ENCODE assay signal across 8 mouse cellular contexts in genomic region chr10:5194671-5195234, GRCm38 (mm10).
A peak's percentile ranks its signal among the peaks of the same experiment; 100 is the strongest.
DNase-seq lines count a peak whose midpoint lies in the region; ATAC-seq and TF ChIP-seq lines count a peak whose summit lies in the region.

No protein-coding gene starts in this region.

- H3K4me2 ChIP-seq in forebrain, embryonic 16.5 days (ENCODE audit: low read length): peak overlapping the region; percentile 79
- H3K4me2 ChIP-seq in lung, embryonic 15.5 days: peak overlapping the region; percentile 70

- H3K9ac ChIP-seq in ES-E14 (ENCODE audit: insufficient read depth, low read depth, low read length, poor library complexity, severe bottlenecking): peak overlapping the region; percentile 18
- H3K9ac ChIP-seq in forebrain, embryonic 16.5 days (replicated peaks; ENCODE audit: low read depth, low read length): peak overlapping the region; percentile 49
- peak overlapping the region; percentile 31; the same call in 1 of the 2 replicates for H3K9ac ChIP-seq in lung, embryonic 15.5 days

- TF ChIP-seq CTCF in olfactory bulb, adult 2 months (IDR thresholded peaks at IDR 0.05; ENCODE audit: insufficient read depth, low read depth, low read length): no peak

- H3K9me3 ChIP-seq in ES-E14 (ENCODE audit: control insufficient read depth, insufficient read depth, low read depth, low read length): no peaks in the 10 kb centered on the region
- H3K9me3 ChIP-seq in forebrain, embryonic 16.5 days (ENCODE audit: control insufficient read depth, low read length): no peaks in the 10 kb centered on the region
- H3K9me3 ChIP-seq in lung, embryonic 15.5 days: no peaks in the 10 kb centered on the region

- H3K36me3 ChIP-seq in ES-E14 (ENCODE audit: control insufficient read depth, insufficient read depth, low read length, poor library complexity, severe bottlenecking): no peaks in the 10 kb centered on the region
- H3K36me3 ChIP-seq in forebrain, embryonic 16.5 days (ENCODE audit: control insufficient read depth, insufficient read depth): no peaks in the 10 kb centered on the region
- H3K36me3 ChIP-seq in lung, embryonic 15.5 days: no peaks in the 10 kb centered on the region

- DNase-seq in ES-E14 (ENCODE audit: low read depth, low spot score): peak; percentile 45
- peak; percentile 86 to 88 for DNase-seq in cerebellum, adult 18-20 months
- peak; percentile 62 to 80 for DNase-seq in heart, postnatal 36 days
- DNase-seq in layer of hippocampus, adult 8-10 months (ENCODE audit: low spot score in 2 of 2): peak; percentile 50 to 61
- DNase-seq in thymus, adult 18-20 months: peak; percentile 78

- H3K27ac ChIP-seq in ES-E14 (ENCODE audit: insufficient read depth, low read depth, low read length, poor library complexity, severe bottlenecking): no peak overlapping the region
- H3K27ac ChIP-seq in forebrain, embryonic 16.5 days (ENCODE audit: low read length): peak overlapping the region; percentile 68
- H3K27ac ChIP-seq in lung, embryonic 15.5 days: peak overlapping the region; percentile 48
- peak overlapping the region; percentile 99 for H3K27ac ChIP-seq in olfactory bulb, adult 2 months (ENCODE audit: insufficient read depth, low read depth, low read length)

- WGBS in forebrain, embryonic 16.5 days: 0% methylated on average over 13 of the region's 13 CpGs
- WGBS in lung, embryonic 15.5 days: under 1% methylated on average over 13 of the region's 13 CpGs
- 0% methylated on average over 13 of the region's 13 CpGs for WGBS in olfactory bulb, adult 2 months

- intact Hi-C loops in heart, postnatal 36 days (cut with DNase I): no loop called here

- H3K4me1 ChIP-seq in ES-E14 (ENCODE audit: control insufficient read depth in 2 of 2, insufficient read depth in 2 of 2, low read length in 2 of 2, poor library complexity in 1 of 2): peaks cover 0 to 3% of the 10 kb centered on the region in 2 experiments; a peak in 1 of 4 replicates
- 0 out of 2 replicates have a peak, but pooled peaks cover 2% of the 10 kb centered on the region for H3K4me1 ChIP-seq in forebrain, embryonic 16.5 days (replicated peaks; ENCODE audit: control insufficient read depth, insufficient read depth, low read length)
- peaks cover 7% of the 10 kb centered on the region; the same call in 1 of the 2 replicates for H3K4me1 ChIP-seq in lung, embryonic 15.5 days
- H3K4me1 ChIP-seq in olfactory bulb, adult 2 months (ENCODE audit: control insufficient read depth, insufficient read depth, low read length): peaks cover 10% of the 10 kb centered on the region

- in situ Hi-C loops in ES-E14 (cut with MboI; ENCODE audit: low sequenced_read_pairs in 2 of 2, unreplicated experiment in 2 of 2): no loop called here

- peak; percentile 74 for TF ChIP-seq POLR2A in olfactory bulb, adult 2 months (IDR thresholded peaks at IDR 0.05; ENCODE audit: insufficient read depth, low read depth, low read length)

- H3K27me3 ChIP-seq in forebrain, embryonic 16.5 days (replicated peaks; ENCODE audit: control insufficient read depth, insufficient read depth, low read length): no peaks in the 10 kb centered on the region
- no peaks in the 10 kb centered on the region for H3K27me3 ChIP-seq in lung, embryonic 15.5 days

- peak overlapping the region; percentile 54 to 59 for H3K4me3 ChIP-seq in ES-E14 (ENCODE audit: insufficient read depth in 1 of 2, low read depth in 1 of 2, low read length in 2 of 2, poor library complexity in 1 of 2, severe bottlenecking in 1 of 2)
- H3K4me3 ChIP-seq in forebrain, embryonic 16.5 days (replicated peaks; ENCODE audit: low read length): peak overlapping the region; percentile 45
- peak overlapping the region; percentile 42 for H3K4me3 ChIP-seq in lung, embryonic 15.5 days
- H3K4me3 ChIP-seq in olfactory bulb, adult 2 months (ENCODE audit: insufficient read depth, low read depth, low read length): peak overlapping the region; percentile 69

- peak; percentile 99 for ATAC-seq in forebrain, embryonic 16.5 days
- peak; percentile 93; the same call in 1 of the 2 replicates for ATAC-seq in lung, embryonic 15.5 days (ENCODE audit: borderline replicate concordance, extremely low read depth, low FRiP score, low TSS enrichment)

TF ChIP-seq in ES-E14, 5 proteins besides CTCF, POLR2A, EP300 and RAD21:
- TF ChIP-seq CHD2 (IDR thresholded peaks at IDR 0.05; ENCODE audit: low read depth, low read length) (no peak), ZNF384 (IDR thresholded peaks at IDR 0.05; ENCODE audit: low read depth, low read length) (peak; percentile 99), MAFK (IDR thresholded peaks at IDR 0.05; ENCODE audit: insufficient read depth, low read depth, low read length) (peak; percentile 40; the same call in 1 of the 2 replicates)
